In the genomic region with DNA sequence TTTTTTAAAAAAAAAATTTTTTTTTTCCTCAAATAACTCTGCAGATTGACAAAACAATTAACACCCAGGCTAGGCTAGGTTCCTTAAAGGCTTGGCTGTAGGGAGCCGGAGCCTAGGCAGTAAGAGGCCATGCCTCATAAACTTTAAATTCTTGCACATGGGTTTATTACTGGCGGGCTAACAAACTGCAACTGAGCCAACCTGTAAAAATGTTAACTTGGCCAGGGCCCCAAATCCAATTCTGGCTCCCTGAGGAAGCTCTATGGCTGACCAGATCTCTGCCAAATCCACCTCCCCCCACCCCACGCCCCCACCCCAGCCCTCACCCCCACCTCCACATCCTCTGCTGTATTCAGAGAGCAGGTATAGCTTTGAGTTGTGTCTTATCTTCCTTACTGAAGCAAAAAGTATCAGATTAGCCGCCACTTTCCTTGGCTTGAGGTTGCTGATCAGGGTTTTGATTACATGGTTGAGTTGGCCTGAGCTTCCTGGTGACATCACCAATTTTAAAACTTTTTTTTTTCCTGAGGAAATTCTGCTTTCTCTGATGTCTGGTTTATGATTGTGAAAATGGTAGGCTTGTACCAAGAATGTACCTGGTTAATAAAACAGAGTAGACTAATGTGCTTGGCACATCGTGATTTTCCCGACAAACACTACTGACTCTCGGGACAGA, we compare ENCODE assay signal across 11 mouse cellular contexts. TPM values are rescaled to one million over a fixed set of nuclear protein-coding genes. Genes with fewer than 3 reads are reported as not detected.
DNase-seq lines count a peak whose midpoint lies in the region; ATAC-seq and TF ChIP-seq lines count a peak whose summit lies in the region.
"Had no signal": no experiment of that assay in that cellular context is flagged by ENCODE, and none has a peak within 500 bp of the region (broad histone marks: within the 10 kb centered on the region; RNA-seq: fewer than 3 reads in every experiment).

No protein-coding gene starts in this region.

- WGBS in stomach, postnatal 0 days = 40% methylated on average over 7 of the region's 7 CpGs

- no peak for ATAC-seq in stomach, postnatal 0 days (ENCODE audit: low FRiP score, low TSS enrichment)

- TF ChIP-seq CTCF in stomach, postnatal 0 days (IDR thresholded peaks at IDR 0.05; ENCODE audit: low read depth) = no peak

- no peak for TF ChIP-seq EP300 in stomach, postnatal 0 days (optimal IDR thresholded peaks at IDR 0.05)

- no peaks in the 10 kb centered on the region for H3K36me3 ChIP-seq in stomach, postnatal 0 days (ENCODE audit: control insufficient read depth, insufficient read depth, low read length)

- H3K4me1 ChIP-seq in stomach, postnatal 0 days (replicated peaks; ENCODE audit: control insufficient read depth, insufficient read depth) = peaks cover 4% of the 10 kb centered on the region

- H3K9me3 ChIP-seq in stomach, postnatal 0 days (ENCODE audit: control insufficient read depth, low read length) = no peaks in the 10 kb centered on the region

- peak overlapping the region; percentile 56; the same call in 1 of the 2 replicates for H3K4me3 ChIP-seq in stomach, postnatal 0 days (ENCODE audit: low read depth, low read length)

- peak overlapping the region; percentile 68; the same call in 1 of the 2 replicates for H3K9ac ChIP-seq in stomach, postnatal 0 days (ENCODE audit: low read length)

- H3K4me2 ChIP-seq in stomach, postnatal 0 days (replicated peaks; ENCODE audit: low read depth) = peak overlapping the region; percentile 58

- H3K27ac ChIP-seq in stomach, postnatal 0 days (replicated peaks) = no peak overlapping the region

- H3K27me3 ChIP-seq in stomach, postnatal 0 days (ENCODE audit: control insufficient read depth, insufficient read depth, low read length) = no peaks in the 10 kb centered on the region

- intact Hi-C loops in heart, postnatal 25 days (cut with DNase I) = no loop called here

- DNase-seq in heart, adult 11 months = peak; percentile 86
- no peak for DNase-seq in heart, postnatal 25 days (ENCODE audit: low spot score)
- DNase-seq in urinary bladder, adult 2 months (ENCODE audit: low spot score) = peak; percentile 20
- DNase-seq in urinary bladder, postnatal 10 days (ENCODE audit: low spot score) = no peak
- DNase-seq in kidney, postnatal 10 days = peak; percentile 26
- no peak for DNase-seq in stomach, postnatal 0 days (ENCODE audit: low spot score)
- DNase-seq in adrenal gland, postnatal 36 days = no peak
- no peak for DNase-seq in right cerebral cortex, postnatal 25 days
- DNase-seq: left cerebral cortex, postnatal 4 days had no signal

RNA-seq across cellular contexts. Expression of gene Cdh3, which starts 1.9 kb away (rescaled TPM):
- total RNA-seq in heart, postnatal 25 days (2021) = 1 to 10 TPM; 1.3 to 1.6 TPM
- polyA plus RNA-seq in urinary bladder, adult 2 months (2012; rRNA removed) = 4.4 and 5.5 TPM in 2 replicates
- 8.0 and 8.1 TPM in 2 replicates for polyA plus RNA-seq in stomach, postnatal 0 days (2015; fragmentation: Nextera tagmentation; extraction: Ambion mirVana)
- total RNA-seq in adrenal gland, postnatal 36 days (2021) = under 1 TPM; 0.23 to 0.86 TPM
- total RNA-seq: granulocyte monocyte progenitor cell, adult 5-6 weeks had no signal
- polyA plus RNA-seq: erythroblast, embryonic 14.5 days had no signal

RNA-seq across cellular contexts. Expression of gene 6030452D12Rik, which starts 12.3 kb away (rescaled TPM):
- total RNA-seq in heart, postnatal 25 days (2021) = not detected
- polyA plus RNA-seq in urinary bladder, adult 2 months (2012; rRNA removed) = not detected in 2 replicates
- not detected in 2 replicates for polyA plus RNA-seq in stomach, postnatal 0 days (2015; fragmentation: Nextera tagmentation; extraction: Ambion mirVana)
- total RNA-seq in adrenal gland, postnatal 36 days (2021) = not detected
- total RNA-seq: granulocyte monocyte progenitor cell, adult 5-6 weeks; left cerebral cortex, postnatal 4 days had no signal
- polyA plus RNA-seq: erythroblast, embryonic 14.5 days had no signal

Comparison
In these comparisons a context has a peak if more than half of its experiments do, and no peak if none do; other contexts are left out.
1. DNase-seq: peak in heart, adult 11 months (single experiment), urinary bladder, adult 2 months (single experiment) and kidney, postnatal 10 days (single experiment); none in heart, postnatal 25 days (single experiment), urinary bladder, postnatal 10 days (single experiment), stomach, postnatal 0 days (single experiment), adrenal gland, postnatal 36 days (0 of 2) and right cerebral cortex, postnatal 25 days (single experiment).